Mouse (Mus musculus) forebrain, postnatal 0 days (tissue): ENCODE data around the gene Sfxn1. TPM values are rescaled to one million over a fixed set of nuclear protein-coding genes. Genes with fewer than 3 reads are reported as not detected.

ENCODE experiments used
- ATAC-seq: fragments of 200-750 bp; cut with Nextera tagmentation; 2 replicates; pipeline ENCODE4 v1.8.0; 2017; ENCODE audit warnings: mild to moderate bottlenecking, moderate library complexity
- DNase-seq: peaks from one replicate; pipeline ENCODE4 v3.0.0-alpha.2; 2015
- H3K27ac ChIP-seq: fragments of 300-500 bp; sonication (generic); 2 replicates; pipeline ENCODE4 v1.5.1; 2014; ENCODE audit warnings: low read depth, mild to moderate bottlenecking, antibody characterized with exemption, low read length, moderate library complexity, mixed read lengths
- H3K27me3 ChIP-seq: fragments of 300-500 bp; sonication (generic); 2 replicates; pipeline ENCODE4 v1.6.1; 2014; ENCODE audit warnings: mild to moderate bottlenecking, low read length, mixed read lengths; ENCODE audit not compliant: insufficient read depth
- H3K36me3 ChIP-seq: fragments of 300-500 bp; sonication (generic); 2 replicates; pipeline ENCODE4 v1.6.1; 2014; ENCODE audit warnings: mild to moderate bottlenecking, moderate library complexity; ENCODE audit not compliant: insufficient read depth
- H3K4me1 ChIP-seq: fragments of 300-500 bp; sonication (generic); 2 replicates; pipeline ENCODE4 v1.6.1; 2014; ENCODE audit warnings: antibody characterized with exemption; ENCODE audit not compliant: insufficient read depth
- H3K4me2 ChIP-seq: fragments of 300-500 bp; sonication (generic); 2 replicates; pipeline ENCODE4 v1.6.1; 2014; ENCODE audit warnings: low read depth, mild to moderate bottlenecking, moderate library complexity
- H3K4me3 ChIP-seq: fragments of 300-500 bp; sonication (generic); 2 replicates; pipeline ENCODE4 v1.5.1; 2014; ENCODE audit warnings: low read depth, low read length, mixed read lengths
- H3K9ac ChIP-seq: fragments of 300-500 bp; sonication (generic); 2 replicates; pipeline ENCODE4 v1.6.1; 2014; ENCODE audit warnings: mild to moderate bottlenecking
- H3K9me3 ChIP-seq: fragments of 300-500 bp; sonication (generic); 2 replicates; pipeline ENCODE4 v1.6.1; 2016; ENCODE audit warnings: low read length
- CTCF ChIP-seq: sonication (generic); IDR thresholded peaks from 2 replicates; pipeline ENCODE4 v1.5.1; 2016; ENCODE audit warnings: antibody characterized with exemption, control low read depth, low read depth
- WGBS: fragments of 180-500 bp; shearing (Covaris S2); extraction: QIAGEN DNeasy Blood & Tissue Kit; methylation state at CpG from one replicate; pipeline ENCODE4 v1.1.7; 2014; 5-methylcytosine and 5-hydroxymethylcytosine counted together
- polyA plus RNA-seq: library from polyadenylated mRNA; unstranded; fragments of >200 nt; fragmentation: Nextera tagmentation; extraction: Ambion mirVana; gene quantifications from 2 replicates; pipeline ENCODE4 v1.2.1, GENCODE M21; 2015
- total RNA-seq: library from RNA; depleted of rRNA; stranded (reverse); fragments of >200 nt; gene quantifications from 2 replicates; pipeline ENCODE4 v1.2.3, GENCODE M21; 2014

The Sfxn1 gene
- total and polyA plus RNA-seq, 2 experiments from 2014 or later: 102 to 116 TPM

DNA sequence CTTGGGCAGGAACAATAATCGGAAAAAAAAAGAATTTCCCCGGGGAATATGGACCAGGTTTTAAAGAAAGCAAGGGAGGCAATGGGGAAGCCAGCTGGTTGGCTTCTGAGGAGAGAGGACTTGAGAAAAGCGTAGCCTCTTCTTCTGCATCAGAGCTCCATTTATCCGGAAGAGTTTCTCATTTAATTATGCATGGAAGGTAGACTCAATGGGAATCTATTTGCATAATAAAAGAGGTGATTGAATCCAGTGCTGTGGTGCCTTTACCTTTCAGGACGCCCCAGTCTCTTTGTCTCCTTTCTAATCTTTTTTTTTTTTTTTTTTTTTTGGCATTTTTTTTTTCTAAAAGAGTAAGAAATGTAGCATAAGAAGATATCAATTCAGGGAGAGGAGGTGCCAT lies 46.7 kb downstream of the Sfxn1 start:
- Histone ChIP-seq H3K27me3 (no peaks in the 10 kb centered on the region), H3K4me3 (no peak overlapping the region), H3K4me1 (no peaks in the 10 kb centered on the region), H3K9ac (no peak overlapping the region), H3K4me2 (no peak overlapping the region), H3K9me3 (no peaks in the 10 kb centered on the region), H3K27ac (no peak overlapping the region), H3K36me3 (no peaks in the 10 kb centered on the region)
- 6% methylated on average over 5 of the region's 5 CpGs for WGBS
- no peak; the same call in 1 of the 2 replicates for ATAC-seq
- no peak for DNase-seq
- no peak for TF ChIP-seq CTCF

DNA sequence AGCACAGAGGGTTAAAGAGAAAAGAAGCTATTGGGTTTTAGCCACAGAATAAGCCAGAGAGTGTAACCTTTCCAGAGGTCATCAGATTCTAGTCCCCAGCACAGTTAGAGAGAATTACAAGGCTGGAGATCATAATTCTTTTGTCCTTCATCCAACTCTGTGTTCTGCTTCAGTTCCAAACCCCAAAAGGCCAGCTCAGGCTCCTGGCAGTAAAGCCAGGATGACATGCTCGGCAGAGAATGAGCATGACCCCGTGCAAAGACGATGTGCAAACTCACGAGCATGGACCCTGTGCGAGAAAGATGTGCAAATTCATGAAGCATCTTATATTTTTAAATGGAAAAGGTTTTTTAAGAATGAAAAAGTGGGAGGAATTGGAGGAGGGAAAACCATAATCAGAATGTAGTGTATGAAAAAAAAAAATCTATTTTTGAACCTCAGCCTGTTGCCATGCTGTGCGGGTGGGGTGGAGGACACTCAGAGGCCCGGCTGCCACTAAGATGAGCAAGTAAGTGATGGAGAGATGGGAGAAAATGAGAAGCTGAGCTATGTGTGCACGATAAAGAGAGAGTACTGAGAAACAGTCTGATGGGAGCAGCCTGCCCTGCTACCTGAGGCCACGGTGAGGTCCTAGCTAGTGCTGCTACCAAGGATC lies 66.2 kb downstream of the Sfxn1 start:
- 71% methylated on average over 9 of the region's 9 CpGs for WGBS

DNA sequence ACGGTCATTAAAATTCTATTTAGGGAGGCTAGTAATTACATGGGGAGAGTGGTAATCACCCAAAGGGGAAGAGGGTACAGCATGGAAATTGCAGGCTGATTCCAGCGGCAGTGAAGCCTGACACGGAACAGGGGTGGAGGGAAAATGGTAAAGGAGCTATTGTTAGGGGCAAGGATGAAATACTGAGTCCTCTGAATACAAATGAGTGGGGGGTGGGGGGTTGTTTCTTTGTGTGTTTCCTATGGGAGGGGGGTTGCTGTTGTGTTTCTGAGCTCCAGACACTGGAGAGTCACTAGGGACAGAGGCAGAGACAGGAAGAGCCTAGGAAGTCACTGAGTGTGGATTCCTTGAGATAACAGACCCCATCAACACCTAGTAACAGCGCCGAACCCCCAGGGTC lies 72.1 kb downstream of the Sfxn1 start:
- Histone ChIP-seq H3K4me1 (no peaks in the 10 kb centered on the region), H3K36me3 (no peaks in the 10 kb centered on the region), H3K9me3 (no peaks in the 10 kb centered on the region), H3K4me3 (no peak overlapping the region), H3K4me2 (no peak overlapping the region), H3K27ac (no peak overlapping the region), H3K9ac (no peak overlapping the region), H3K27me3 (no peaks in the 10 kb centered on the region)
- 35% methylated on average over 5 of the region's 5 CpGs for WGBS
- no peak for TF ChIP-seq CTCF
- peak; percentile 23; the same call in 1 of the 2 replicates for ATAC-seq
- DNase-seq: no peak

More for the DNA sequence above, 66.2 kb downstream of the Sfxn1 start:
- Histone ChIP-seq H3K4me2 (no peak overlapping the region), H3K4me1 (no peaks in the 10 kb centered on the region), H3K4me3 (no peak overlapping the region), H3K27ac (no peak overlapping the region), H3K9ac (no peak overlapping the region), H3K36me3 (no peaks in the 10 kb centered on the region), H3K9me3 (no peaks in the 10 kb centered on the region), H3K27me3 (no peaks in the 10 kb centered on the region)
- no peak for TF ChIP-seq CTCF
- no peak; the same call in 1 of the 2 replicates for ATAC-seq
- no peak for DNase-seq

DNA sequence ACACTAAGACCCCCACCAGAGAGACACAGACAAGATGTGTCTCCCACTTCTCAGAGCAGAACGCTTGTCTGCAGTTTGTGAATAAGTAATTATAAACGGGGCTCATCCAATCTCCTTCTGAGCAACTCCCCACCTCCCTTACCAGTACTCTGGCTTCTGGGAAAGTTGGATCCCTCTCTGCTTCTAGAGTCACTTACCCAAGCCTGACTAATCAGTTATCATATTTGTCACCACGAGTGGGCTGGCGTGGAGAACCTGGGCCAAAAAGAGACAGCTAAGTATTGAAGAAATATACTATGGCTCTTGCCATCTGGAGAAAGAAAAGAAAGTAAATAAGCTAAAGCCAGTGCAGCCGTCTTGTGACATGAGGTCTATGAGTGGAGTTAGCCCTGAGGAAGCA lies 73.0 kb downstream of the Sfxn1 start:
- H3K27ac ChIP-seq: no peak overlapping the region
- WGBS: 72% methylated on average over 5 of the region's 5 CpGs
- H3K4me2 ChIP-seq: no peak overlapping the region
- H3K9me3 ChIP-seq: no peaks in the 10 kb centered on the region
- no peaks in the 10 kb centered on the region for H3K36me3 ChIP-seq
- H3K4me3 ChIP-seq: no peak overlapping the region
- no peak overlapping the region for H3K9ac ChIP-seq
- no peak for ATAC-seq
- H3K4me1 ChIP-seq: no peaks in the 10 kb centered on the region
- H3K27me3 ChIP-seq: no peaks in the 10 kb centered on the region
- no peak for DNase-seq
- TF ChIP-seq CTCF: no peak

DNA sequence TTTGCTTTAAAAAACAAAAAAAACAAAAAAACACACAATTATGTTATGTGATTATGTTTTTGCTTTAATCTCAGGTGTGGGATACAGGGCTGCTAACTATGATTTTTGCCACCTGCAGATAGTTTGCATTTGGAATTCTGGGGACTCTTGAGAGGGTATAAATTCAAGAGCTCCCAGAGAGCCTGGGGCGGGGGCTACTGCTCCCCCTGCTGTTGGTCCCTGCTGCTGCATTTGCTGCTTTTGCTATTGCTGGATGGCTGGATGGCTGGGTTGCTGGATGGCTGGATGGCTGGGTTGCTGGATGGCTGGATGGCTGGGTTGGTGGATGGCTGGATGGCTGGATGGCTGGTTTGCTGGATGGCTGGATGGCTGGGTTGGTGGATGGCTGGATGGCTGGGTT lies 75.7 kb downstream of the Sfxn1 start:
- no peak overlapping the region for H3K27ac ChIP-seq
- no peak overlapping the region for H3K4me3 ChIP-seq
- TF ChIP-seq CTCF: no peak
- H3K36me3 ChIP-seq: no peaks in the 10 kb centered on the region
- ATAC-seq: no peak
- no peaks in the 10 kb centered on the region for H3K27me3 ChIP-seq
- no peaks in the 10 kb centered on the region for H3K9me3 ChIP-seq
- H3K4me2 ChIP-seq: no peak overlapping the region
- no peak overlapping the region for H3K9ac ChIP-seq
- WGBS: 68% methylated on average over 1 of the region's 1 CpGs
- no peaks in the 10 kb centered on the region for H3K4me1 ChIP-seq
- DNase-seq: no peak

DNA sequence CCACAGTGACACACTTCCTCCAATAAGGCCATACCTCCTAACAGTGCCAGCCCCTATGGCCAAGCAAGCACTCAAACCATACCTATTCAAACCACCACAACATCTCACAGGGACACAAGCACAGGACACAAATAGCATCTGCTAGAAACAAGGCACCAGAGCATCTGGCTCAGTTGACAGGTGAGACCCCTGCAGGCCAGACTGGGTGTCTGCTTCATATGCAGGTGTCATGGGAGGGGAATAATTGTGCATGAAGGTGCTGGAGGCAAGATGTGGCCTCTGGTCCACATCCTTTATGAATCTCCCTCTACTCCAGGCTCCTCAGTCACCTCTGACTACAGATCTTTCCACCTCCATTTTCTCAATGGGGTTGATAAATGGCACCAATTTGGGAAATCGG lies 80.8 kb downstream of the Sfxn1 start:
- no peaks in the 10 kb centered on the region for H3K9me3 ChIP-seq
- H3K27ac ChIP-seq: no peak overlapping the region
- WGBS: 81% methylated on average over 1 of the region's 1 CpGs
- H3K4me1 ChIP-seq: no peaks in the 10 kb centered on the region
- H3K36me3 ChIP-seq: no peaks in the 10 kb centered on the region
- H3K27me3 ChIP-seq: no peaks in the 10 kb centered on the region
- DNase-seq (no peak), ATAC-seq (no peak)
- H3K4me2 ChIP-seq: no peak overlapping the region
- H3K4me3 ChIP-seq: no peak overlapping the region
- H3K9ac ChIP-seq: no peak overlapping the region
- no peak for TF ChIP-seq CTCF

- 47% methylated on average over 7 of the region's 7 CpGs for WGBS
- ATAC-seq: no peak
- Histone ChIP-seq H3K36me3 (no peaks in the 10 kb centered on the region), H3K4me2 (no peak overlapping the region), H3K4me1 (no peaks in the 10 kb centered on the region), H3K9ac (no peak overlapping the region), H3K27ac (no peak overlapping the region), H3K9me3 (no peaks in the 10 kb centered on the region), H3K27me3 (no peaks in the 10 kb centered on the region), H3K4me3 (no peak overlapping the region)
- TF ChIP-seq CTCF: no peak
- no peak for DNase-seq
These were observed 81.2 kb downstream of the Sfxn1 start for GRCm38 (mm10) chr13:54152911-54153310.
